Mouse (Mus musculus): ENCODE measurements around the gene Zfand3. TPM values are rescaled to one million over a fixed set of nuclear protein-coding genes. Genes with fewer than 3 reads are reported as not detected.

Zfand3 gene
- total RNA-seq (2021) = 100 to 1,000 TPM; 134 to 142 TPM

DNA sequence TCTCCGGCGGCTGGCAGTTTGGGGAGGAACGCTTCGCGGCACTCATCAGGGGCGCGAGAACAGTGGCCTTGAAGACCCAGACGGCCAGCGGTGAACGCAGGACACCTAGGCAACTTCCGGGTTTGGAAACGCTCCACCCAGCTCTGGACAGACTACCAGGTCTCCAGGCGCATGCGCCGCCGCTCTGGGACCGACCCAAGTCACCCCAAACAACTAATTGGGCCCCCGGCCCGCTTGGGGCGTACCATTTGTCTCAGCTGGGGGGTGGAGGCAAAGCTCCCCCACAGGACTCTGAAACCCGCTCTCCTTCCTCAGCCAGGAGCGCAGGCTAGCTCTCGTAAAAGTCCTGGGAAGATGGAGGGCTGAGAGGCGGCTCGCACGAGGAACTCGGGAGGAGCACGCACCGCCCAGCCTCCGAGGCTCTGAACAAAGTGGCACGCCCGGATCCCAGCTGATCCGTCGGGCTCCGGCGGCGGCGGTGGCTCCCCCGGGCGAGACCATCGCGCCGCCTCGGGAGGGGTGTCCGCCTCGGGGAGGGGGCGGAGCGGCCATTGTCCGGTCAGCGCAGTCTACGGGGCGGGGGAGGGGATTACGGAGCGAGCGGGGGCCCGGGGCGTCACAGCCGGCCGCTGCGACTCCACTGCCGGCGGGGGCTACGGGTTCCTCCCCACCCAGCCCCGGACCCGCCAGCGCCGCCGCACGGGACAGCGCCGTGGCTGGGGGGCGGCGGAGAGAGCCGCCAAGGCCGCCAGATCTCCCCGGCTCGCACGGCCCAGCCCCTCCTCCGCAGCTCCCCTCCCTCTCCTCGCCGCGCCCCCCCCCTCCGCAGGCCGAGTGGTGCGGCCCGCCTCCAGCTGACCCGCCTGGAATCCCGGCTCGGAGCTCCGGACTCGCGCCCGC lies at the start of gene Zfand3:
Gene Zfand3, plus strand, starts transcription at position 531 of the 900 bp plus-strand sequence.
- intact Hi-C loops (cut with DNase I) = no loop called here

DNA sequence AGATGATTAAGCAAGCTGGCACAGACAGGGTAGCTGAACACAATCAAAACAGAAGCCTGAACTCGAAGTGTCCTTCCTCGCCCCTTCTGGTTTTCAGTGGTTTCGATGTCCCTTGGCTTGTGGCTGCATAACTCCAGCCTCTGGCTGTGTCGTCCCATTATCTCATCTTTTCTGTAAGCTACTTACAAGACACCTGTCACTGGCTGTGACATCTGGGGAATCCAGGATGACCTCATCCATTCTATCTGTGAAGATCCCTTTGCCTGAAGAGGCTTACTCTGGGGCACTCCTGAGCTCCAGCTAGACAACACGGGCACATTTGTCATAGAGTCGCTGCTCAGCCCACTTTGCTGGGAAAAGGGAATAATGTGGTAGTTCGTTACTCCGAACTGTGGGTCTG lies 48.7 kb upstream of the Zfand3 start:
- DNase-seq = no peak
- intact Hi-C loops (cut with DNase I) = no loop called here

More for the DNA sequence above, at the start of gene Zfand3:
- DNase-seq = peak; percentile 96 to 99

GRCm38 (mm10) chr17:29963730-29964259 lies 40.7 kb upstream of the Zfand3 start:
- no peak for DNase-seq
- intact Hi-C loops (cut with DNase I) = loop anchor here (5.0 kb wide), 1 partner anchor 71 kb away; no protein-coding TSS in a partner anchor

DNA sequence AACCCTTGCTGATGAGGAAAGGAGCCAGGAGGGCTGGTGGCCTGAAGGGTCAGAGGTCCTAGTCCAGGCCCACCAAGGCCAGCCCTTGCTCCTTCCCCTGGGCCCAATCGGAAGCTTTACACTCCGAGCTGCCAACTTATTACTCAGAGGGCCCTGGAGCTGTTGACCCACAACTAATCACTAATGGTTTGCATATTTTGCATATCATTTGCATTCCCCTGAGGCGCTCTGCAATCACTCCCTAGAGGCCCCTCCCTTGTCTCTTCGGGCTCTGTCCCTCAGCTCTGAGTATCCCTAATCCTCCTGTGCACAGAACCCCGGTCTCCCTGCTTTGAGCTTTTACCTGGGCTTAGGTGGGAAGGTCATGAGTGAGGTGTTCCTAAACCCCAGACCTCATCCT lies 39.0 kb upstream of the Zfand3 start:
- intact Hi-C loops (cut with DNase I) = no loop called here
- no peak for DNase-seq

DNA sequence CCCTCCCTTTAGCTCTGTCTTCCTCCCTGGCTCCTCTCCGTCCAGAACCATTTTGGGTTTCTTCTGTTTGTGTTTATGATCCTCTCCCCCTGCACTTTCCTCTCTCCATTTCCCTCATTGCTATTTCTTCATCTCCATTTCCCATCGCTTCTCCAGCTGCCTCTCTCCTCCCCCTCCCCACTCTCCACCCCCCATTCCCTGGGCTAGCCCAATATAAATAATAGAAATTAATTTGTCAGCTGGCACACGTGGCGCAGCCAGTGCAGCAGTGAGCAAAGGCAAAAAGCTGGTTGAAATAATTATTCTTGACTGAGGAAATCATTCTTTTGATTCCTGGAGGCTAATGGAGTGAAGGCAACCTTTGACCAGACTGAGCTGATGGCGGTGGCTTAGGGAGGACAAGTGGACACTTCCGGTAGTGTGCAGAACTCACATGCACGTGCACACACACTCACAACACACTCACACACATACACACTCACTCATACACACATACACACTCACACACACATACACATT lies 34.4 kb upstream of the Zfand3 start, which contains the start of gene Mdga1:
Gene Mdga1, minus strand, starts transcription at position 51 of the 519 bp plus-strand sequence.
- no peak for DNase-seq
- intact Hi-C loops (cut with DNase I) = no loop called here

GRCm38 (mm10) chr17:29971761-29972432 lies 32.6 kb upstream of the Zfand3 start:
- intact Hi-C loops (cut with DNase I) = no loop called here

DNA sequence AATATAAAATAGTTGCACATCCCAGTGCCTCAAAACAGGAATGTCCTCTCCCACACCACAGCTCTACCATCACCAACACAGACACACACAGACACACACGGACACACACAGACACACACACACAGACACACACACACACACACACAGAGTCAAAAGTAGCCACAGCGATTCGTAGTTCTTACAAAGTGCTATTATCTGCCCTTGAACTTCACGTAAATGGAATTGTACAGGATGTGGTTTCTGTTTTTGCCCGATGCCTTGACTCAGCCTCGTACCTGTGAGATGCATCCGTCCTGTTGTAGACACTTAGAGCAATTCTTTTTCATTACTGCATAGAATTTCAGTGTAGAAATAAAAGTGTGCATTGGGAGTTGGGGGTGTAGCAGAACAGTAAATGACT lies 31.3 kb upstream of the Zfand3 start:
- no peak for DNase-seq
- intact Hi-C loops (cut with DNase I) = no loop called here

More at GRCm38 (mm10) chr17:29971761-29972432, 32.6 kb upstream of the Zfand3 start:
- no peak for DNase-seq

GRCm38 (mm10) chr17:29975731-29976130 lies 28.8 kb upstream of the Zfand3 start:
- DNase-seq = peak; percentile 88 to 93
- intact Hi-C loops (cut with DNase I) = loop anchor here (1.0 to 5.0 kb wide), 4 partner anchors 49 to 479 kb away; no protein-coding TSS in a partner anchor

DNA sequence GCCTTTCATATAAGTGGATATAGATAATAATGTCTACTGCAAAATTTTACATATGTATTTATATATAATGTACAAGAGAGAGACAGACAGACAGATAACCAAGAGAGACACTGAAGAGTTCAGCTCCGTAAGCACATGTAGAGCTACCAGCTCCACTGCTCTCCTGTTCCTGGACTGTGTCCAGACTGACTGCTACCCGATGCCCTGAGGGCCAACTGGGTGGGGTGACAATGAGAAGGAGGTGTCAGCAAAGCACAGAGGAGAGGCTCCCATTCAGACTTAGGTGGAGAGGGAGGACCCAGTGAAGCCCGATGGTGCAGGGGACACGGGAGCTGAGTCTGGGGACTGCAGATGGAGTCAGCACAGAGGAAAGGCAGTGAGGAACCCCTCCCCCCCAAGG lies 25.5 kb upstream of the Zfand3 start:
- no peak for DNase-seq
- intact Hi-C loops (cut with DNase I) = loop anchor here (5.0 kb wide), 1 partner anchor 218 kb away; no protein-coding TSS in a partner anchor

GRCm38 (mm10) chr17:29979841-29980240 lies 24.7 kb upstream of the Zfand3 start:
- no peak for DNase-seq
- intact Hi-C loops (cut with DNase I) = loop anchor here (5.0 kb wide), 1 partner anchor 217 kb away; no protein-coding TSS in a partner anchor

DNA sequence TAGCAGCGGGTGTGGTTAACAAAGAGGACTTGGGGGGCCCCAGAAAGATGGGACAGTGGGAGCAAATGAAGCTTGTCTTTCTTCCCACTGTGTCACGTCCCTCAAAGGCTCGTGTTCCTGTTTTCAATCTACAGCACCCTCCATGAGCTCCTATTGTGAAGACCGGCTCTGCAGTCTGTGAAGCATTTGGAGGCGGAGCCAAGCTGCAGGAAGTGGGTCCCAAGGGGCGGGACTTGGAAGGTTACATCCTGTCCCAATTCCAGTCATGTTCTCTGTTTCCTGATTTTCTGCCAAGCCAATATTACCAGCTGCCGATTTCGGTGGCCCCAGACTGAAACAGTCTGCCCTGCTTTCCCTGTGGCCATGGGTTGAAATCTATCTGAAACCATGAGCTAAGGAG lies 23.0 kb upstream of the Zfand3 start:
- intact Hi-C loops (cut with DNase I) = no loop called here
- no peak for DNase-seq

DNA sequence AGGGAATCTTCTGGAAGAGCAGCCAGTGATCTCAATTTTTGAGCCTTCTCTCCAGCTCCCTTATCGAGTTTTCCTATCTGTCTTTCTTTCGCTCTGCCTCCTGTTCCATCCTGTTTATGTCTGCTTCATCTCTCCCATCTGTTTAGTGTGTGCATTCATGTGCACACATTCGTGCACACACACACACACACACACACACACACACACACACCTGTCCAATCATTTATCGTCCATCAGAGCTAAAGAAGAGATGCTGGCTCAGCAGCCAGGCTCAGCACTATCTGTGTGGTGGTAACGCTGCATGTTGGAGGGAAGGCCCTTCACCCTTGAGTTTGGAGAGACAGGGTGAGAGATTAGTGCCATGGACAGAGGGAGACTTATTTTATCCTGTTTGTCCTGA lies 21.3 kb upstream of the Zfand3 start:
- intact Hi-C loops (cut with DNase I) = no loop called here
- DNase-seq = no peak

DNA sequence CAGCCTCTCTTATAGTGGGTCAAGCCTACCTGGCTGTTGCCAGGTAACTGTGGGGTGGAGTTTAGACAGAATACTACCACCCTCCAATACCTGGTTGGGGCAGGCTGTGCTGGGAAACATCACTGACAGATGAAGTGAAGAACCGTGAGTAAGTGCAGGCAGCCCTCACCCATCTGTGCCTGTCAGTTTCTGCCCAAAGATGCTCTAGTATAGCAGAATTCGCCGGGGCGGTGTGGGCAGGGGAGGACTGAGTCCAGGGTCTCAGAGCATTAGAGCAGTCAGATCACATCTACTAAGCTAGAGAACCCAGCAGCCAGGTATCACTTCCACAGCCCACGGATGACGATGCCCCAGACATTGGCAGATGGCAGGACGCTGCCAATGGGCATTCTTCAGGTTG lies 19.6 kb upstream of the Zfand3 start:
- no peak for DNase-seq
- intact Hi-C loops (cut with DNase I) = no loop called here

DNA sequence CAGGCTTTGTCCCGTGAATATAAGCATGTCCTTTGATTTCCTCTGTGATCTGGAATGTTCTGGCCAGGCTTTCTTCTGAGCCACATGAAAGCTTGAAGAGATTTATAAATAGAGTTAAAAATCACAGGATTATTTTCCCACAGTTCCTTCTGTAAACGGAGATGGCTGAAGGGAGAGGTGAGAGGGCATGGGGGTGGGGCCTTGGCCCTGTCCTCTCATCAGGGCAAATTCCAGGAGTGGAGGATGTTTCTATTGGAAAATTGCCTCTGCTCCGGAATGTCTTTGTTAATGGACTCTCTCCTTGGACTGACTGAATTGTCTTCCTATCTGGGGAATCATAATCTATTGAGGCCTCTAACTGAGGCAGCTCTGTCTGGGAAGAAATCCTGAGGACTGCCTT lies 19.0 kb upstream of the Zfand3 start:
- DNase-seq = peak in 1 of 2 experiments; percentile 23

GRCm38 (mm10) chr17:29988141-29988540 lies 16.4 kb upstream of the Zfand3 start:
- intact Hi-C loops (cut with DNase I) = no loop called here
- no peak for DNase-seq

More for the DNA sequence above, 19.0 kb upstream of the Zfand3 start:
- intact Hi-C loops (cut with DNase I) = no loop called here

GRCm38 (mm10) chr17:29989653-29990052 lies 14.9 kb upstream of the Zfand3 start:
- intact Hi-C loops (cut with DNase I) = no loop called here
- DNase-seq = no peak

DNA sequence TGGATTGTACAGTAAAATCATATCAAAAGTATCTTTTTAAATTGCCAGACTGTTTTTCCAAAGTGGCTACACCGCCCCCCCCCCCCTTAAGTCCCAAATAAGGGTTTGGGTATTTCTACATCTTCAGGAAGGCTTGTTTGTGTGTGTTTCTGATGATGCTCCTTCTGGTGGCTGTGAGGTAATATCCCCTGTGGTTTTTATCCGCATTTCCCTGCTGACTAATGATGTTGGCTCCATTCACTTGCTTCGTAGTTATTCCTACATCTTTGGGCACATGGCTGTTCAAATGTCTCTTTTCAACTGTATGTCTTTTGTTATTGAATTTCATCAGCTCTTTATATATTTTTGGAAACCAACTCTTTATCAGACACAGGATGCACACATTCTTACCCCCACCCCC lies 14.4 kb upstream of the Zfand3 start:
- intact Hi-C loops (cut with DNase I) = no loop called here
- no peak for DNase-seq

DNA sequence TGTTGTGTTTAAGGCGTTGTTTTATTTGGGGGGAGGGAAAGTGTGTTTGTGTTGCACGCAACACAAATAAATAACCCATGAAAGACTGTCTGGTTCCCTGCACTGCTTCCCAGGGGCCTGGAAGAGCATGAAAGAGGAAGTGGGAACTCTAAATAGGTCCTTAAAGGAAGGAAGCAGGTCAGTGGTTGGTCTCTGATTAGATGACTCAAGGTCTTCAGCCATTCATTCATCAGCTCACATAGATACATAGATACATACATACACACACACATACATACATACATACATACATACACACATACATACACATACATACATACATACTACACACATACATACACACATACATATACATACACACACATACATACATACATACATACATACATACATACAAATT lies 13.7 kb upstream of the Zfand3 start:
- intact Hi-C loops (cut with DNase I) = no loop called here
- DNase-seq = no peak

DNA sequence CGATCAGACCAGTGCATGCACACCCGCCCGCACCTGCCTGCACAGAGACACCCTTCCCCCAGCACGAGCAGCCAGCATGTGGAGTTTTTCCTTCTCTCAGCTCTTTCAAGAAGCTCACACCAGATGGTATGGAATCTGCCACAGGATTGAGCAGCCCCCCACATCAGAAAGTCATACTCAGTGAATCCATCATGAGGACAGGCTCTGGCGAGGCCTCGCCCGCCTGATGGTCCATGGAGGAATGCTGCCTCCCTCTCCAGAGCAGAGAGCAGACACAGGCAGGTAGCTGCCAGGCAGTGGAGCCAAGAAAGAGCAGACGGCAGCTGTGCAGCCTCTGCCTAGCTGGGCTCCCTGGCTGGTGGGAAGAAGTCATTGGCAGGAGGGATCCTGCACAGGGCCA lies 11.0 kb upstream of the Zfand3 start:
- intact Hi-C loops (cut with DNase I) = no loop called here
- no peak for DNase-seq

DNA sequence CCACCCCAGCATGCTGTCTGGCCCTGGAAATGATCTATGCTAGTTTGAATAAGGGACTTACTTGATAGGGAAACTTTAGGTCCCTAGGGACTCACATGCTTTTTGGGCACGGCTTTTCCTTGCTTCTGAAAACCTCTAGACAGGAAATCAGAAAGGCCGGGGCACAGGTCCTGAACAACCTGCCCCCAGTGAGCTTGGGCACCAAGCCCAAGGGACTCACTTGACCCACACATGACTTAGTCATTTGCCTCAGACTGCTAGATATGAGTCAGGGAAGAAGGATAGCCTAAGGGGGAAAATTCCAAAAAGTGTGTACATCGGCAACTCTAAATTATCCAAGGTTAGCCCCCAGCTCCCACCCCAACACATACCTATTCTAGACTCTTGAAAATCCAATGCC lies 10.5 kb upstream of the Zfand3 start:
- no peak for DNase-seq
- intact Hi-C loops (cut with DNase I) = no loop called here

- DNase-seq = no peak
- intact Hi-C loops (cut with DNase I) = no loop called here
Observed at GRCm38 (mm10) chr17:29994459-29994858, 10.1 kb upstream of the Zfand3 start.
